Mouse (Mus musculus) retina, embryonic 14.5 days (tissue): ENCODE measurements around the gene Mdm4.
"Not testable (repeated sequence)": the region's sequence is repeated elsewhere in the genome, so short reads cannot be mapped to it uniquely, and the experiment has no call there.

Experiments
- DNase-seq: peaks from one replicate; pipeline ENCODE4 v3.0.0-alpha.2; 2015; ENCODE audit warnings: low spot score

The Mdm4 gene

GRCm38 (mm10) chr1:133020137-133020894 is 10.0 kb downstream of the Mdm4 start:
- no peak for DNase-seq

- no peak for DNase-seq
Observed at GRCm38 (mm10) chr1:133019312-133019711, 11.0 kb downstream of the Mdm4 start.

- DNase-seq = no peak
Observed at GRCm38 (mm10) chr1:133018580-133018979, 11.8 kb downstream of the Mdm4 start.

- no peak for DNase-seq
Observed at GRCm38 (mm10) chr1:133016775-133017428, 13.5 kb downstream of the Mdm4 start.

- no peak for DNase-seq
Observed at GRCm38 (mm10) chr1:133014196-133014595, 16.2 kb downstream of the Mdm4 start.

- DNase-seq = peak; percentile 14
Observed at GRCm38 (mm10) chr1:133013331-133013730, 17.0 kb downstream of the Mdm4 start.

GRCm38 (mm10) chr1:133011955-133012841 is 18.2 kb downstream of the Mdm4 start:
- no peak for DNase-seq

GRCm38 (mm10) chr1:133006571-133006970 is 23.8 kb downstream of the Mdm4 start:
- no peak for DNase-seq

GRCm38 (mm10) chr1:133000347-133000746 is 30.0 kb downstream of the Mdm4 start:
- DNase-seq = no peak

- DNase-seq = no peak
Observed at GRCm38 (mm10) chr1:132991580-132991979, 38.8 kb downstream of the Mdm4 start.

GRCm38 (mm10) chr1:132990733-132991132 is 39.6 kb downstream of the Mdm4 start:
- no peak for DNase-seq

- DNase-seq = not testable (repeated sequence)
Observed at GRCm38 (mm10) chr1:132988556-132989459, 41.6 kb downstream of the Mdm4 start.

GRCm38 (mm10) chr1:132982728-132983127 is 47.6 kb downstream of the Mdm4 start:
- DNase-seq = peak; percentile 85

GRCm38 (mm10) chr1:132981232-132981631 is 49.1 kb downstream of the Mdm4 start:
- DNase-seq = no peak

- DNase-seq = no peak
Observed at GRCm38 (mm10) chr1:132977402-132977801, 53.0 kb downstream of the Mdm4 start.

- DNase-seq = peak; percentile 80
Observed at GRCm38 (mm10) chr1:132968659-132969058, 61.7 kb downstream of the Mdm4 start.

GRCm38 (mm10) chr1:132964691-132965090 is 65.7 kb downstream of the Mdm4 start:
- DNase-seq = no peak

GRCm38 (mm10) chr1:132964106-132964505 is 66.3 kb downstream of the Mdm4 start:
- DNase-seq = no peak

- no peak for DNase-seq
Observed at GRCm38 (mm10) chr1:132961751-132962150, 68.6 kb downstream of the Mdm4 start.

GRCm38 (mm10) chr1:132956809-132957208 is 73.6 kb downstream of the Mdm4 start:
- DNase-seq = no peak

- DNase-seq = no peak
Observed at GRCm38 (mm10) chr1:132947811-132948210, 82.5 kb downstream of the Mdm4 start.
